Mouse (Mus musculus) olfactory bulb, adult 2 months (tissue): ENCODE results near the gene Slc16a6. TPM values are rescaled to one million over a fixed set of nuclear protein-coding genes. Genes with fewer than 3 reads are reported as not detected.

Experiments used
- H3K27ac ChIP-seq: fragments of 200-500 bp; 2 replicates; pipeline ENCODE4 v1.5.1; 2012; ENCODE audit warnings: low read depth, low read length; ENCODE audit not compliant: insufficient read depth
- H3K4me1 ChIP-seq: fragments of 200-500 bp; 2 replicates; pipeline ENCODE4 v1.6.1; 2012; ENCODE audit warnings: low read length; ENCODE audit not compliant: control insufficient read depth, insufficient read depth
- H3K4me3 ChIP-seq: fragments of 200-500 bp; 2 replicates; pipeline ENCODE4 v1.5.1; 2012; ENCODE audit warnings: mild to moderate bottlenecking, low read depth, low read length, moderate library complexity; ENCODE audit not compliant: insufficient read depth
- CTCF ChIP-seq: fragments of 200-500 bp; IDR thresholded peaks from 2 replicates; pipeline ENCODE4 v1.5.1; 2012; ENCODE audit warnings: low read depth, mild to moderate bottlenecking, low read length, moderate library complexity; ENCODE audit not compliant: insufficient read depth
- POLR2A ChIP-seq: fragments of 200-500 bp; IDR thresholded peaks from 2 replicates; pipeline ENCODE4 v1.6.1; 2012; ENCODE audit warnings: mild to moderate bottlenecking, low read depth, low read length, moderate library complexity; ENCODE audit not compliant: insufficient read depth
- WGBS: fragments of 180-500 bp; shearing (Covaris S2); methylation state at CpG from one replicate; pipeline ENCODE4 v1.1.7; 2018; 5-methylcytosine and 5-hydroxymethylcytosine counted together
- polyA plus RNA-seq: library from polyadenylated mRNA; stranded (reverse); fragments of >200 nt; gene quantifications from 2 replicates; pipeline ENCODE4 v1.2.4, GENCODE M21; 2012; ENCODE audit warnings: low replicate concordance; ENCODE audit not compliant: missing spikeins, insufficient read depth, insufficient read length

The Slc16a6 gene
- polyA plus RNA-seq, 1 experiment: not detected

DNA sequence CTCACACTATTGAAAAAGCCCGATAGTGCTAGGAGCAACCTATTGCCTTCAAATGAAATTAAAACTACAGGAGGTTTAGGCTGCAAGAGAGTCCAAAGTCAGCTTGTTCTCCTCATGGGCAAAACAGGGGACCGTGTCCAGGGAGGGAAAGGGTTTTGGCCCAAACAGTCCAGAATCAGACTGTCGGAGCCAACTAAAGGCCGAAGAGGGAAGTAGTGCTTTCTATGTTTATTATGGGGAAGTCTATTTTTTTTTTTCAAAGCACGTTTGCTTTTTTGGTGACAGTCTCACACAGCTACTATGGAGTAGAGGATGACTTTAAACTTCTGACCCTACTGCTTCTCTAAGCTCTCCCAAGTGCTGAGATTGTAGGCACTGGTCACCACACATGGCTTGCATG lies 5.3 kb downstream of the Slc16a6 start:
- no peak overlapping the region for H3K4me3 ChIP-seq
- no peak overlapping the region for H3K27ac ChIP-seq
- peaks cover 2% of the 10 kb centered on the region; the same call in 1 of the 2 replicates for H3K4me1 ChIP-seq
- 68% methylated on average over 5 of the region's 5 CpGs for WGBS
- TF ChIP-seq CTCF (no peak), POLR2A (no peak)

GRCm38 (mm10) chr11:109466987-109467386 lies 6.4 kb downstream of the Slc16a6 start:
- no peak for TF ChIP-seq CTCF
- no peak for TF ChIP-seq POLR2A
- H3K4me1 ChIP-seq: no peaks in the 10 kb centered on the region
- no peak overlapping the region for H3K4me3 ChIP-seq
- WGBS: 93% methylated on average over 8 of the region's 8 CpGs
- H3K27ac ChIP-seq: no peak overlapping the region

- no peak for TF ChIP-seq POLR2A
- no peak for TF ChIP-seq CTCF
- Histone ChIP-seq H3K4me3 (no peak overlapping the region), H3K27ac (no peak overlapping the region), H3K4me1 (no peaks in the 10 kb centered on the region)
- 92% methylated on average over 4 of the region's 4 CpGs for WGBS
Observed at GRCm38 (mm10) chr11:109465068-109465467, 8.3 kb downstream of the Slc16a6 start.

DNA sequence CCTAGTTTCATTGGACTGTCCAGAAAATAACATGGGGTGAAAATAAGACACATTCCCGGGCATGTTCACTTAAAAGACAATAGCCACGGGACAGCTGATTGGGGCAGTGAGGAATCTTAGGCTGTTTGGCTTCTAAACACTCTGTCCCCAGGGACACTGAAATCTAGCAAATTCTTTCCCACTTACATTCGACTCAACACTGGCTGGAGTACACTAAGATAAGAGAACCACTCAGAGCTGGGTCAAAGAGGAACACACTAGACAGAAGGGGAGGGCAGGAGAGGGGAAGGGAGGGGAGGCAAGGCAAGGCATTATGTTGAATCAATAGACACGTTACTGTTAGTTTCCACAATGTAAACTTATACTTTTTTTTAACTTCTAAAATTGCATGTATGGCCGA lies 12.8 kb downstream of the Slc16a6 start:
- TF ChIP-seq CTCF (no peak), POLR2A (no peak)
- H3K4me3 ChIP-seq: no peak overlapping the region
- WGBS: 70% methylated on average over 5 of the region's 5 CpGs
- H3K27ac ChIP-seq: no peak overlapping the region
- H3K4me1 ChIP-seq: no peaks in the 10 kb centered on the region

- Histone ChIP-seq H3K4me3 (no peak overlapping the region), H3K4me1 (no peaks in the 10 kb centered on the region), H3K27ac (no peak overlapping the region)
- 95% methylated on average over 11 of the region's 11 CpGs for WGBS
- no peak for TF ChIP-seq POLR2A
- no peak for TF ChIP-seq CTCF
Observed at GRCm38 (mm10) chr11:109458165-109458564, 15.2 kb downstream of the Slc16a6 start.

- WGBS: 81% methylated on average over 5 of the region's 5 CpGs
- H3K4me3 ChIP-seq: no peak overlapping the region
- TF ChIP-seq POLR2A: no peak
- no peak for TF ChIP-seq CTCF
- no peak overlapping the region for H3K27ac ChIP-seq
- H3K4me1 ChIP-seq: no peaks in the 10 kb centered on the region
Observed at GRCm38 (mm10) chr11:109456261-109456660, 17.1 kb downstream of the Slc16a6 start.

- 87% methylated on average over 11 of the region's 11 CpGs for WGBS
- TF ChIP-seq CTCF: no peak
- no peak for TF ChIP-seq POLR2A
Observed at GRCm38 (mm10) chr11:109451169-109451568, 22.2 kb downstream of the Slc16a6 start.

GRCm38 (mm10) chr11:109445438-109446035 lies 27.9 kb downstream of the Slc16a6 start:
- Histone ChIP-seq H3K4me3 (no peak overlapping the region), H3K27ac (no peak overlapping the region), H3K4me1 (no peaks in the 10 kb centered on the region)
- 33% methylated on average over 13 of the region's 13 CpGs for WGBS
- TF ChIP-seq CTCF: no peak

More at GRCm38 (mm10) chr11:109451169-109451568, 22.2 kb downstream of the Slc16a6 start:
- no peak overlapping the region for H3K4me3 ChIP-seq
- H3K4me1 ChIP-seq: no peaks in the 10 kb centered on the region
- H3K27ac ChIP-seq: no peak overlapping the region

DNA sequence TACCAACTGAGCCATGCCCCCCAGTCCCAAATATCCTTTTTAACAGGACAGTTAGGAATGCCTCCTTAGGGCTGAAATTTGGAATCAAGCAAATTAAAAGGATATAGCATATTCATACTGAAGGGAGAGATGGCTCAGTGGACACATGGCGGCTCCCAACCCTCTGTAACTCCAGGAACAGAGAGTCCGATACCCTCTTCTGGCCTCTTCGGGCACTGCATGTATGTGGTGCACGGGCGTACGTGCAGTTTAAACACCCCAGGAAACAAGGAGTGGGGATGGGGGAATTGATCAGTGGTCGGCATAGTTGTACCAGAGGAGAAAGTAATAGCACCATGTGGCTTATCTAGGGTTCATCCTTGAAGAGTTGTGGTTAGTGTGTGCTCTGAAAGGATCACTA lies 28.8 kb downstream of the Slc16a6 start:
- Histone ChIP-seq H3K4me1 (peaks cover 3% of the 10 kb centered on the region), H3K27ac (no peak overlapping the region), H3K4me3 (no peak overlapping the region)
- WGBS: 69% methylated on average over 7 of the region's 7 CpGs
- TF ChIP-seq POLR2A (no peak), CTCF (no peak)
